In the genomic region with DNA sequence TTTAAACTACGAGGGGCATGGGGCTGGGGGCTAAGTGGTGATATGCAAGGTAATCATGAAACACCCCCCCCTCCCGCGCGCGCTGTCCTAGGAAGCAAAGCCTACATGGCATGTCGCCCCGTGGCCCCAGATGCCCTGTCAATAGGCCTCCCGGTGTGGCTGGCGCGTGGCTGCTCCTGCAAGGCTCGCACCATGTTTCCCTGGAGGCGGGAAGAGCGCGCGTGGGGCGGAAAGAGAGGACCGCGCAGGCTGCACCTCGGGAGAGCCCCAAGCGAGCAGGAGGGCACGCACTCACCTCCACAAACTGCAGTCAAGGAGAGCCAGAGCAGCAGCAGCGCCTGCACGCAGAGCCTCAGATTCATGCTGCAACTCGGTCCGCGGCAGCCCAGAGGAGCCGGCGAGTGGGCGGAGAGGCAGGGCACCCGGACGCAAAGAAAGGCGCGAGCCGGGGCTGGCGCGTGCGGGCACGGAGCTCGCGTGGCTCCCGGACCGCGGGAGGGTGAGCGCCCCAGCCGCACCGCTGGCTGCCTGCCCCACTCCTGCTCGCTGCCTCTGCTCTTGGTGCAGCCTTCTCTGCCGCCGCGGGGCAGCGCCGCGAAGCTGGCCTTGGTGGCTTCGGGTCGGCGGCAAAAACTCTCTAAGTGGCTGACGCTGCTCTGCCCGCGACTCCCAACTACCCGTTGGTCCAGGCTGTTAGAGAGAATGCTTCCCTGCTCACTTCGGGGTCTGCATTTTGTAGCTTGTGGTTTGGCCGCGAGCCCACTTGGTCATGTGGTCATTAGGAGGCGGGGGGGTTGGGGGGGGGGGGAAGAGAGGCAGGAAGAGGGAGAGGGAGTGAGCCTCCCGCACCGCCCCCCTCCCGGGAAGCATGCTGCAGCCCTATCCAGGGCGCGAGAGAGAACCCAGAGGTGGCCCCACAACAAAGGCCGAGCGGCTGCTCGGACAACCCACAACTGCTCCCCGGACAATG, we compare ENCODE assay signal across 8 mouse cellular contexts. TPM values are rescaled to one million over a fixed set of nuclear protein-coding genes. Genes with fewer than 3 reads are reported as not detected.
DNase-seq lines count a peak whose midpoint lies in the region; ATAC-seq and TF ChIP-seq lines count a peak whose summit lies in the region.

A gene (minus strand): TSS at position 710 of the 970 bp plus-strand sequence.

- H3K4me3 ChIP-seq in embryonic facial prominence, embryonic 11.5 days (ENCODE audit: low read depth, low read length) = peak within 1 kb of the TSS; percentile 48
- peak within 1 kb of the TSS; percentile 50 for H3K4me3 ChIP-seq in heart, postnatal 0 days (ENCODE audit: low read depth, low read length)
- H3K4me3 ChIP-seq in lung, embryonic 15.5 days = peak within 1 kb of the TSS; percentile 49

- peak; percentile 74 for ATAC-seq in embryonic facial prominence, embryonic 11.5 days (replicated peaks; ENCODE audit: insufficient number of reproducible peaks, low FRiP score, low TSS enrichment, low read depth)
- peak; percentile 64 for ATAC-seq in heart, postnatal 0 days (ENCODE audit: insufficient read depth, low read depth)
- ATAC-seq in lung, embryonic 15.5 days (ENCODE audit: borderline replicate concordance, extremely low read depth, low FRiP score, low TSS enrichment) = peak; percentile 81
- no peak for ATAC-seq in inflammation-experienced regulatory T-cells, adult 6 months

- no peak for TF ChIP-seq CTCF in heart, postnatal 0 days (IDR thresholded peaks at IDR 0.05; ENCODE audit: low read depth)

- peak within 1 kb of the TSS; percentile 60 for H3K9ac ChIP-seq in embryonic facial prominence, embryonic 11.5 days (replicated peaks; ENCODE audit: low read length)
- H3K9ac ChIP-seq in heart, postnatal 0 days (replicated peaks; ENCODE audit: low read depth, low read length) = peak within 1 kb of the TSS; percentile 41; the same call in 1 of the 2 replicates
- H3K9ac ChIP-seq in lung, embryonic 15.5 days = peak within 1 kb of the TSS; percentile 45

- H3K9me3 ChIP-seq in embryonic facial prominence, embryonic 11.5 days (replicated peaks; ENCODE audit: control insufficient read depth, low read length) = no peaks in the 10 kb centered on the region
- H3K9me3 ChIP-seq in heart, postnatal 0 days (replicated peaks; ENCODE audit: control insufficient read depth, low read length) = no peaks in the 10 kb centered on the region
- no peaks in the 10 kb centered on the region for H3K9me3 ChIP-seq in lung, embryonic 15.5 days

- H3K27me3 ChIP-seq in embryonic facial prominence, embryonic 11.5 days (ENCODE audit: control insufficient read depth, insufficient read depth, low read length) = no peaks in the 10 kb centered on the region
- peaks cover 10% of the 10 kb centered on the region; the same call in 1 of the 2 replicates for H3K27me3 ChIP-seq in heart, postnatal 0 days (ENCODE audit: control insufficient read depth, insufficient read depth, low read length)
- H3K27me3 ChIP-seq in lung, embryonic 15.5 days = no peaks in the 10 kb centered on the region; the same call in 1 of the 2 replicates

- DNase-seq in CD4-positive helper T cell, adult 2 months (ENCODE audit: low read depth, low spot score) = peak; percentile 4
- peak; percentile 20 to 39 for DNase-seq in adrenal gland, adult 18-20 months (ENCODE audit: low spot score in 2 of 2)
- DNase-seq in embryonic facial prominence, embryonic 11.5 days (ENCODE audit: low spot score) = peak; percentile 48
- DNase-seq in heart, postnatal 0 days (ENCODE audit: low spot score) = no peak
- DNase-seq in kidney, postnatal 4 days = peak; percentile 71 to 77
- DNase-seq in retina, postnatal 1 day = peak; percentile 74

- no peak for TF ChIP-seq EP300 in heart, postnatal 0 days (IDR thresholded peaks at IDR 0.05; ENCODE audit: low read depth)

- peak within 1 kb of the TSS; percentile 85 for H3K4me2 ChIP-seq in embryonic facial prominence, embryonic 11.5 days (ENCODE audit: low read depth, low read length)
- H3K4me2 ChIP-seq in heart, postnatal 0 days (ENCODE audit: low read depth, low read length) = peak within 1 kb of the TSS; percentile 70
- H3K4me2 ChIP-seq in lung, embryonic 15.5 days = peak within 1 kb of the TSS; percentile 74

- WGBS in embryonic facial prominence, embryonic 11.5 days = 17% methylated on average over 47 of the region's 73 CpGs
- 21% methylated on average over 66 of the region's 73 CpGs for WGBS in heart, postnatal 0 days
- WGBS in lung, embryonic 15.5 days = 18% methylated on average over 73 of the region's 73 CpGs

- no peak within 1 kb of the TSS for H3K27ac ChIP-seq in embryonic facial prominence, embryonic 11.5 days (replicated peaks; ENCODE audit: low read depth, low read length)
- peak within 1 kb of the TSS; percentile 53 for H3K27ac ChIP-seq in heart, postnatal 0 days (ENCODE audit: low read depth)
- H3K27ac ChIP-seq in lung, embryonic 15.5 days = peak within 1 kb of the TSS; percentile 56

- no peaks in the 10 kb centered on the region for H3K36me3 ChIP-seq in embryonic facial prominence, embryonic 11.5 days (replicated peaks; ENCODE audit: control insufficient read depth, insufficient read depth, low read depth, low read length)
- H3K36me3 ChIP-seq in heart, postnatal 0 days (replicated peaks; ENCODE audit: control insufficient read depth, insufficient read depth, low read length) = no peaks in the 10 kb centered on the region
- H3K36me3 ChIP-seq in lung, embryonic 15.5 days = no peaks in the 10 kb centered on the region

- no peaks in the 10 kb centered on the region for H3K4me1 ChIP-seq in embryonic facial prominence, embryonic 11.5 days (ENCODE audit: control insufficient read depth, insufficient read depth, low read length)
- no peaks in the 10 kb centered on the region for H3K4me1 ChIP-seq in heart, postnatal 0 days (ENCODE audit: control insufficient read depth, insufficient read depth)
- H3K4me1 ChIP-seq in lung, embryonic 15.5 days = peaks cover 6% of the 10 kb centered on the region

RNA-seq across cellular contexts. Expression of the gene that starts here (rescaled TPM):
- total RNA-seq in adrenal gland, adult 18-20 months (2021) = 10 to 100 TPM in 1 of 2 experiments, 1 to 10 TPM in 1; 1.5 to 23.2 TPM
- 3.2 and 3.8 TPM in 2 replicates for polyA plus RNA-seq in embryonic facial prominence, embryonic 11.5 days (2014; fragmentation: Nextera tagmentation; extraction: Ambion mirVana)
- total RNA-seq in heart, postnatal 0 days (2014; rRNA removed; ENCODE audit: low replicate concordance) = 15.0 and 18.6 TPM in 2 replicates
- polyA plus RNA-seq in heart, postnatal 0 days (2015; fragmentation: Nextera tagmentation; extraction: Ambion mirVana) = 6.3 and 7.6 TPM in 2 replicates
- polyA plus RNA-seq in lung, embryonic 15.5 days (2015; fragmentation: Nextera tagmentation; extraction: Ambion mirVana) = 13.4 and 15.1 TPM in 2 replicates
- polyA plus RNA-seq in inflammation-experienced regulatory T-cells, adult 6 months (2017; shearing (Covaris generic)) = under 1 TPM in 2 of 3 experiments, not detected in 1; 0.17 to 0.70 TPM
